Mouse (Mus musculus) limb, embryonic 14.5 days (tissue): ENCODE measurements around the gene Gm5868. TPM values are rescaled to one million over a fixed set of nuclear protein-coding genes. Genes with fewer than 3 reads are reported as not detected.
"Not testable (repeated sequence)": the region's sequence is repeated elsewhere in the genome, so short reads cannot be mapped to it uniquely, and the experiment has no call there.

Experiments used
- ATAC-seq: fragments of 200-750 bp; cut with Nextera tagmentation; 2 replicates; pipeline ENCODE4 v1.8.0; 2017; ENCODE audit warnings: low read depth, moderate number of reproducible peaks, moderate TSS enrichment; ENCODE audit not compliant: low FRiP score
- DNase-seq: peaks from one replicate; pipeline ENCODE4 v3.0.0-alpha.2; 2015; ENCODE audit warnings: low spot score
- H3K27ac ChIP-seq: fragments of 300-500 bp; sonication (generic); replicated peaks from 2 replicates; pipeline ENCODE4 v1.5.1; 2014; ENCODE audit warnings: low read depth, mild to moderate bottlenecking, low read length, moderate library complexity, mixed read lengths
- H3K27me3 ChIP-seq: fragments of 300-500 bp; sonication (generic); 2 replicates; pipeline ENCODE4 v1.6.1; 2014; ENCODE audit warnings: low read length, mixed read lengths; ENCODE audit not compliant: control insufficient read depth, insufficient read depth
- H3K36me3 ChIP-seq: fragments of 300-500 bp; sonication (generic); 2 replicates; pipeline ENCODE4 v1.6.1; 2014; ENCODE audit warnings: mild to moderate bottlenecking, low read length, moderate library complexity, mixed read lengths; ENCODE audit not compliant: control insufficient read depth, insufficient read depth
- H3K4me1 ChIP-seq: fragments of 300-500 bp; sonication (generic); 2 replicates; pipeline ENCODE4 v1.6.1; 2014; ENCODE audit warnings: antibody characterized with exemption, low read length, mixed read lengths; ENCODE audit not compliant: control insufficient read depth, insufficient read depth
- H3K4me2 ChIP-seq: fragments of 300-500 bp; sonication (generic); replicated peaks from 2 replicates; pipeline ENCODE4 v1.6.1; 2014; ENCODE audit warnings: low read depth, mild to moderate bottlenecking, low read length, moderate library complexity; ENCODE audit not compliant: severe bottlenecking
- H3K4me3 ChIP-seq: fragments of 300-500 bp; sonication (generic); replicated peaks from 2 replicates; pipeline ENCODE4 v1.5.1; 2014; ENCODE audit warnings: low read length
- H3K9ac ChIP-seq: fragments of 300-500 bp; sonication (generic); 2 replicates; pipeline ENCODE4 v1.6.1; 2014; ENCODE audit warnings: mild to moderate bottlenecking, low read depth, low read length, moderate library complexity; ENCODE audit not compliant: severe bottlenecking
- H3K9me3 ChIP-seq: fragments of 300-500 bp; sonication (generic); 2 replicates; pipeline ENCODE4 v1.6.1; 2016; ENCODE audit warnings: low read length; ENCODE audit not compliant: control insufficient read depth
- POLR2A ChIP-seq: fragments of 200-500 bp; IDR thresholded peaks from 2 replicates; pipeline ENCODE4 v1.8.0; 2012; ENCODE audit warnings: inconsistent platforms, mild to moderate bottlenecking, moderate library complexity, borderline replicate concordance; ENCODE audit not compliant: insufficient read depth, insufficient read length; ENCODE audit errors: extremely low read depth
- WGBS: fragments of 180-500 bp; shearing (Covaris S2); extraction: QIAGEN DNeasy Blood & Tissue Kit; methylation state at CpG from one replicate; pipeline ENCODE4 v1.1.7; 2014; 5-methylcytosine and 5-hydroxymethylcytosine counted together
- polyA plus RNA-seq, 2 experiments: library from polyadenylated mRNA; depleted of rRNA in 1 of 2; stranded (reverse) in 1 of 2; unstranded in 1 of 2; fragments of >200 nt; fragmentation: Nextera tagmentation in 1 of 2; extraction: Ambion mirVana in 1 of 2; gene quantifications; 2 replicates each; pipeline versions ENCODE4 v1.2.1 to v1.2.3; 2012 to 2014

The Gm5868 gene
- polyA plus RNA-seq, 2 experiments, result 0.40 to 0.48 TPM

GRCm38 (mm10) chr5:72579599-72579998, 7.8 kb downstream of the Gm5868 start:
- DNase-seq, H3K4me2 ChIP-seq: not testable (repeated sequence)

GRCm38 (mm10) chr5:72565621-72566020, 21.7 kb downstream of the Gm5868 start:
- TF ChIP-seq POLR2A, result no peak
- H3K4me2 ChIP-seq, result no peak overlapping the region
- ATAC-seq, result no peak
- 81% methylated on average over 5 of the region's 5 CpGs for WGBS
- H3K4me1 ChIP-seq, result peaks cover 4% of the 10 kb centered on the region; the same call in 1 of the 2 replicates
- no peaks in the 10 kb centered on the region for H3K36me3 ChIP-seq
- H3K27ac ChIP-seq, result no peak overlapping the region
- no peak for DNase-seq
- H3K27me3 ChIP-seq, result no peaks in the 10 kb centered on the region
- no peak overlapping the region for H3K9ac ChIP-seq
- H3K4me3 ChIP-seq, result no peak overlapping the region
- H3K9me3 ChIP-seq, result no peaks in the 10 kb centered on the region

More at GRCm38 (mm10) chr5:72579599-72579998, 7.8 kb downstream of the Gm5868 start:
- H3K27me3 ChIP-seq, H3K9ac ChIP-seq, H3K4me1 ChIP-seq, H3K9me3 ChIP-seq, H3K4me3 ChIP-seq, ATAC-seq, H3K27ac ChIP-seq, H3K36me3 ChIP-seq: not testable (repeated sequence)
- 30% methylated on average over 10 of the region's 10 CpGs for WGBS

GRCm38 (mm10) chr5:72563183-72563582, 24.2 kb downstream of the Gm5868 start:
- H3K36me3 ChIP-seq, H3K9ac ChIP-seq, H3K9me3 ChIP-seq, H3K27me3 ChIP-seq, H3K4me2 ChIP-seq, H3K4me3 ChIP-seq, DNase-seq, H3K27ac ChIP-seq, ATAC-seq, H3K4me1 ChIP-seq: not testable (repeated sequence)
- WGBS, result 85% methylated on average over 2 of the region's 2 CpGs

DNA sequence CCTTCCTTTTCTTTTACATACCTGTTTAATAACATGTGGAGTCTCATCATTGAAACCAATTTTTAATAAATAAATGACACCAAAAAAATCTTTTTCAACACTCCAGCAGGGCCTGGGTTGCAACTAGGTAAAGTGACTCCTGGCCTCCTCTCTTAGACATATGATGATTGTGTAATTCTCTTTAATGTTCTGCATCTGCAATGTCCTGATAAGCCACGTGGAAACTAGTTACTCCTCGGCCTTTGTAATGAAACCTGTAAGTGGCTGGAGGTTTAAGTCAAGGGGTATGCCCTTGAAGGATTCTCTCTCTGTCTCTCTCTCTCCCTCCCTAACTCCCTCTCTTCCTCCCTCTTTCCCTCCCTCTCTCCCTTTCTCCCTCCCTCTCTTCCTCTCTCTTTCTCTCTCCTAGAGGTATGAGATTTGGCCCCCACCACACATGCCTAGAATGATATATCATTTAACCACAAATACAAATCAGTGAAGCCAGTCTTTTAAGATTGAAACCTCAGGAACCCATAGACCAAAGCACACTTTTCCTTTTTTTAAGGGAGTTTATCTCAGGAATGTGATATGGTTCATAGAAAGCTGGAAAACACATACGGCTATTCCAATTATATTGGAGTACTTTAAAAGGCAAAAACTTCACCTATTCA, 26.2 kb downstream of the Gm5868 start:
- H3K9me3 ChIP-seq, result no peaks in the 10 kb centered on the region
- 77% methylated on average over 3 of the region's 3 CpGs for WGBS
- no peak overlapping the region for H3K4me3 ChIP-seq
- no peak overlapping the region for H3K4me2 ChIP-seq
- TF ChIP-seq POLR2A, result no peak
- no peak for DNase-seq
- no peak overlapping the region for H3K9ac ChIP-seq
- ATAC-seq, result no peak
- H3K27ac ChIP-seq, result no peak overlapping the region
- H3K27me3 ChIP-seq, result no peaks in the 10 kb centered on the region
- H3K36me3 ChIP-seq, result 0 out of 2 replicates have a peak, but pooled peaks cover 5% of the 10 kb centered on the region
- H3K4me1 ChIP-seq, result peaks cover 16% of the 10 kb centered on the region

DNA sequence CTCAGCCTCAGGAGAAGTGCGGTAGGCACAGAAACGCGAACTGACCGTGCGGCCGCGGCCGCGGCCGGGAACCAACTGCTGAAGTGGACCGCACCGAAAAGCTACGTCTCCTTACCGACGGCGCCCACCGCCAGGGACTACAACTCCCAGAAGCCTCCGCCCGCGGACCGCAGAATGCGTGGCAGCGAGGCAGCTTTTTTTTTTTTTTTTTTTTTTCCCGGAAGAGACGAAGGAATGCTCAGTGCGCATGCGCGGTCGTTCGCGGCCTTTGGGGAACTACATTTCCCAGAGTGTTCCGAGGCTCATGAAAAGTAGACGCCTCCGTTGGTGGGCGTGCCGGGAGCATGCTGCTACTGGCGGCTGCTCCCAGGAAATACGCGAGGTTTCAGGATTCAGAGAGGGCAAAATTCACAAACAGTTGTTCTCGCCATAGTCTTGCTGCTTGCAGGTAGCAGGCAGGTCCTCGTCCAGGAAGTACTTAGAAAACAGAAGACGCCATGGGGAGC, 27.8 kb downstream of the Gm5868 start, which contains the start of gene Nfxl1:
TSS of gene Nfxl1 (minus strand) at position 141 of the 506 bp plus-strand sequence.
- peak within 1 kb of the TSS; percentile 67 for H3K27ac ChIP-seq
- H3K4me1 ChIP-seq, result peaks cover 16% of the 10 kb centered on the region
- peak; percentile 82; the same call in 1 of the 2 replicates for TF ChIP-seq POLR2A
- H3K9me3 ChIP-seq, result no peaks in the 10 kb centered on the region
- no peaks in the 10 kb centered on the region for H3K27me3 ChIP-seq
- peak within 1 kb of the TSS; percentile 64 for H3K4me2 ChIP-seq
- peaks cover 11% of the 10 kb centered on the region for H3K36me3 ChIP-seq
- ATAC-seq (peak; percentile 97), DNase-seq (peak; percentile 97)
- peak within 1 kb of the TSS; percentile 92 for H3K9ac ChIP-seq
- under 1% methylated on average over 42 of the region's 42 CpGs for WGBS
- H3K4me3 ChIP-seq, result peak within 1 kb of the TSS; percentile 95
